Mouse (Mus musculus): ENCODE data around the gene Ppp1r1b.

The Ppp1r1b gene

GRCm38 (mm10) chr11:98345253-98345652, 3.0 kb upstream of the Ppp1r1b start:
- in situ Hi-C loops (cut with MboI, MseI), result no loop called here

DNA sequence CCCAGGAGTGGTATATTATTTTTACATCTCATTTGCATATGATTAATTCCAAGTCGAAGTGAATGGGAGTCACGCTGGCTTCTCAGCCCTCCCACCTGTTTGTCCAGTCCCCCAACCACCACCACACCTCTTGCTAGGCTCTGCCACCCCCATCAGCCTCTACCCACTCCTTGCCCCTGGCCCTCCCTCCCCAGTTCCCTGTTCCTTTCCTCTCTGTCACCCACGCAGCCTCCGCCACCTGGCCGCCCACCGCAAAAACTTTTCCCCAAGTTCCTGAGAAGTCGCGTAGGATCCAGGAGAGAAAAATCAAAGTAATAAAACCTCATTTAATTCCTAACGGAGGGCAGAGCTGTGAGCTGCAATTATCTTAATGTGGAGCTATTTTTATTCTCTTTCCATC, 2.0 kb upstream of the Ppp1r1b start:
- in situ Hi-C loops (cut with MboI, MseI), result no loop called here

DNA sequence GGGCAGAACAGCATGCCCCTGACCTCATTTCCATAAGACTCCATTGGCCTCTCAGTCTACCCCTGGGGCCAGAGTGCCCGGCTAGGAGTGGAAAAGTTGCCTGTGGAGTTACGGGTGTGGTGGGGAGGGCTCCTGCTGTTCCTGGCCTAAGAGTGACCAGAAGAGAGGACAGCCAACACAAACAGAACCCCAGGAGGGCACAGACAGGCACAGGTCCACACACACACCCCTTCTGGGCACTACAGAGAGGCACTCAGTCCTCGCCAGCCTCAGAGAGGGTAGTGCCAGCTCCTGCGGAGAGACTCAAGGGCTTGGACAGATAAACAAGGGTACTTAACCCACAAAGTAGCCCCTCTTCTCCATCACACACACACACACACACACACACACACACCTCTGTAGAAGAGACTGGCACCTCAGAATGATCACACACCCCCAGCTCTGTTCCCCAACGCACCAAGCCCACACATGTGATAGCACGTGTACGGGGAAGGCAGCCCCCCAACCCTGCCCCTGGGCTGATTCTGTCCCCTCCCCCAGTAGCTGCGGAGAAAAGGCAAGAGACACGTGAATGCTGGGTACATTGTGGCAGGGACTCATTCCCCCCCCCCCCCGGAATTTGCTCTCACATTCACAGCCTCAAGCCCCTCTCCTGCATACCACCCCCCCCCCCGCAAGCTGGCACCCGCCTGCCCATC, 670 bp upstream of the Ppp1r1b start:
- in situ Hi-C loops (cut with MboI, MseI), result no loop called here

DNA sequence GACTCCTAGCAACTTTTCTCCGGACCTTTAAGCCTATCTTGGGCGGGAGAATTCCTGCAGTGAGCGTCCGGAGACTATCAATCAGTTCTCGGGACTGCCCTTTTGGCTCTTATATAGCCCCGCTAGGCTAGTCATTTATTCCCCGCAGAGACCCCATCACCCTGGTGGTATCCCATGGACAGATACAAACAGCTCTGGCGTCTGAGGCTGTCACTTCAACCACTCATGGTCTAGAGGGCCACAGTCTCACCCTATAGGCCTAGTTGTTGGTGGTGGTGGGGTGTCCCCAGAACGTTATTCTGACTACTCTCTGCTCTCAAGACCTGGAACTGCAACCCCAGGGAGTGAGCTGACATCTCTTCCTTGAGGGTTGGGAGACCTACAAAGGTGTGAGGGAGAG, 1.1 kb downstream of the Ppp1r1b start:
- in situ Hi-C loops (cut with MboI, MseI), result no loop called here

DNA sequence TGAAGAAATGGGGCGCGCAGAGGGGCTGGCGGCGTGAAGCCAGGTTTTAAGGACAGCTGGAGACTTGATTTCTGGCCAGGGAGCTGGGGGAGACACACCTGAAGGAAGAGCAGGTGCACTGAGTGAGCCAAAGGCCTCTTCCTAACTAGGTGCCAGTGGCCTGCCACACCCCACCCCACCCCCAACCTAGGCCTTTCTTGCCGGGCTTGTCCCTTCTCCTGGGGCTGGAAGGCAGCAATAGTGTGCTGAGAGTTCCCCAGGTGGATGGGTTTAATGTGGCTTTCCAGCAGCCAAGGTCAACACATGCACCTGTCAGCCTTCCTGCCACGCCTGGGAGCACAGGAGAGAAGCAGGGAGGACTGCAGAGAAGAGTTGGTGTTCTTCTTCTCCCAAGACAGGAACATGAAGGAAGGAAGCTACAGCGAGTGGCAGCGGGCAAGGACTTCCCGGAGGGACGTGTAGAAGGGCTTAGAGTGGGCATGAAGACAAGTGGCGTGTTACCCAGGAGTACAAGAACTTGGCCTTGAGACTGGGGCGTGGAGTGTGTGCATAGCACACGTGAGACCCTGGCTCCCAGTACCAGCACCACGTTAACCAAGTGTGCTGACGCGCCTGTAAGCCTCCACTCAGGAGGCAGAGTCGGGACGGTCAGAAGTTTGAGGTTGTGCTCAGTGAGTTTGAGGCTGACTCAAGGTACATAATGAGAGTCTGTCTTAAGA, 4.2 kb downstream of the Ppp1r1b start:
- in situ Hi-C loops (cut with MboI, MseI), result no loop called here

DNA sequence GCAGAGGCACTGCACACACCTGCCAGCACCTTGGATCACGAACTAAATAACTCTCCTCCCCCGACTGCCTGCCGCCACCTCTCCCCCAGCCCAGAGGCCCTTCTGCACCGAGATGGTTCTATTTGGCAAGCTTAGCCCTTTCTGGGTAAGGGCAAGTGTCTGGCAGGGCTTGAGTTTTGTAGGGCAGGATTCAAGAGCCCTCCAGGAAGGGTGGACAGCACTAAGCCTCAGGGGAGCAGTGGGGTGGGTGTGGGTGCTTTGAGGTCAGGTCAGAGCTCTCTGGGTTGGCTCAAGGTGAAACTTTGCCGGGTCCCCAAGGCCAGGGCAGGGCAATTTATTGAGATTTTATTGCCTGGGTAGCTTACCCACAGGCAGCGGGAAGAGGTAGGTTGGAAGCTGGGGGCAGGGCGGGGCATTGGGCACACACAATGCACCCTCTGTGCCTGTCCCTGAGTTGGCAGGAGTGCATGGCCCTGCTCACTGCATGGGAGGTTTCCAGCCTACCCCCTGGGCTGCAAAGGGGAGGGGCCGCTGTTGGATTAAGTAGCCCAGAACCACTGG, 5.5 kb downstream of the Ppp1r1b start:
- in situ Hi-C loops (cut with MboI, MseI), result no loop called here

GRCm38 (mm10) chr11:98354445-98354844, 6.2 kb downstream of the Ppp1r1b start:
- in situ Hi-C loops (cut with MboI, MseI), result no loop called here

- in situ Hi-C loops (cut with MboI, MseI), result no loop called here
These were observed 7.6 kb downstream of the Ppp1r1b start for GRCm38 (mm10) chr11:98355732-98356299.

DNA sequence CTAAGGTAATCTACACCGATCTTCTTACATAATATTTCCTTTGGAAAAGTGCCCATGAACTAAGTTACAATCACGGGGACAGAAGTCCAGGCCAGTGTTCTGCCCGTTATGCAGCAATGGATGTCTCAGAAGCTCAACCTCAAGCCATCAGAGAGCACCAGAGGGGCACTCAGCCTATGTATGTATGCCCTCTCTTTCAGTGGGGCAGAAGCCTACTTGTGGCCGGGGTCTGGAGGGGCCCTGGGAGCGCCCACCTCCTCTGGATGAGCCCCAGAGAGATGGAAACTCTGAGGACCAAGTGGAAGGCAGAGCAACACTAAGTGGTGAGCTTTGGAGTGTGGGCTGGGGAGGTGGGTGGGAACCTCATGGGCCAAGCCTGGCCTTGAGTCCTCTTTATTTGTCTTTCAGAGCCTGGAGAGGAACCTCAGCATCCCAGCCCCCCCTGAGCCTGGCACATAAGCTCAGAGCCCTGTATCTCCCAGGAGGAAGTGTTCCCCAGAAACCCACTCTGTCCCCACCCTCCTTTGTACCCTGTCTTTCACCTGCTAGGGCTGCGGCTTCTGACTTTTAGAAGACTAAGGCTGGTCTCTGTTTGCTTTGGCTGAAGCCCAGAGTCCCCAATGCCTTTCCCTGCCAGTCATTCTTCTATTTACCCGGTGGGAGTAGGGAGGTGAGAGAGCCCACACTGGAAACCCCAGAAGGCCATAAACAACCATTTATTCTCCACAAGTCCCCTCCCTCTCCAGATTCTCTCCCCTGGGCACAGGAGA, 8.6 kb downstream of the Ppp1r1b start:
- in situ Hi-C loops (cut with MboI, MseI), result no loop called here

DNA sequence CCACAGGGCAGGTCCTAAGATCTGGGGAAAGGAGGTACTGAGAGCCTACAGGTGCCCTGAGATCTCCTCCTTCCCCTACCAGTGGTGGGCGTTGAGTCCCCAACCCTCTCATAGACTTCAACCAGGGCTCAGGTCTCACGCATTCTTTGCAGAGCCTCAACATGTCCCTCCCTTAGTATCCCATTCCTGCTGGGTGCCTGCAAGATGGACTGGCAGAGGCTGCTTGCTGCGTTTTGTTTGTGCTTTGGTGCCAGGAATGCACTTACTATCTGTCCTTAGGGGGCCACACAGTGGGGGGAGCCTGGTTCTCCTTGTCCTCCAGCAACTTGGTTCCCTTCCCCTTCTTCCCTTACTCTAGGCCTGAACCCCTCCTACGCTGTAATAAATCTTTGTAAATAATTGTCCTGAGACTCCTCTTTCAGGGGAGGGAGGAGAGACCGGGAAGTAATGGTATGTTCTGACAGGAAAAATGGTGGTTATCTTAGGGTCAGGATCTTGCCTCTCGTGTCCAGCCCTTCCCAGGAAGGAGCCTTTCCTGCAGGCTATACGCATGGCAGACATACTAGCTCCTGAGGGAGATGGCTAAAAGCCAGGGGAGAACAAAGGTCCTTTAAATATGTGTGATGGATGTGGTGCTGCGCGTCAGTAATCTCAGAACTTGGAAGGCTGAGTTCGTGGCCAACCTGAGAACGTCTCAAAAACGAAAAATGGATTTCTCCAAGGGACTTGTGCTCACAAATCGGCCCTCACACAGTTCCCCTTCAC, 9.4 kb downstream of the Ppp1r1b start:
- in situ Hi-C loops (cut with MboI, MseI), result no loop called here

GRCm38 (mm10) chr11:98358161-98359083, 10.2 kb downstream of the Ppp1r1b start, which contains the start of gene Stard3:
Gene Stard3, plus strand, starts transcription at chr11:98358368.
- in situ Hi-C loops (cut with MboI, MseI), result no loop called here

DNA sequence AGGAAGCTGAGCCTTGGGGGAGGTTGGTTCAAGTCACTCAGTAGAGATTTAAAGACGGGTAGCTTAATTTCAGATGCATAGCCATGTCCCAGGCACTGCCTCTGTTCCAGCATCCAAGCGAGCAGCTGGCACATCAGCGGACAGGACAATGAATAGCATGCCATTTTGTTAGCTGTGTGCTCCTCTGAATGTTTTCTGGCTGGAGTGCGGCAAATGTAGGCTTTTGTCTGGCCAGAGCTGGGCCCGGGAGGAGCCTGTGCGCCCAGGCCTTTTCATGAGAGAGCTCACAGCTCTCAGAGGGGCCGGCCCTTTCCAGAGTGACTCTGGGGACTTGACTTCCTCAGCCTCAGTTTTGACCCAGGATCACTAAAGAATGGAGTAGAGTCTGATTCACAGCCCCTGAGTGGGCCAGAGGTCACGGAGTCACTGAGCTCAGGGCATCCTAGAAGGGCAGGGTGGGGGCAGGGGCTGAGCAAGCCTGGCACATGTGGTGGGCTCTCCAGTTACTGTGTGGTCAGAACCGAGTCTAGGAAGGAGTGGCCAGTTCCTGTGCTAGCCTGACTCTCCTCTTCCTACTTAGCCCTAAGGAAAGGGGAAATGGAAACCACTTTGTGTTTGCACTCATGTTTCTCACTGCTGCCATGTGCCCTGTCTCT, 12.8 kb downstream of the Ppp1r1b start:
- in situ Hi-C loops (cut with MboI, MseI), result no loop called here

DNA sequence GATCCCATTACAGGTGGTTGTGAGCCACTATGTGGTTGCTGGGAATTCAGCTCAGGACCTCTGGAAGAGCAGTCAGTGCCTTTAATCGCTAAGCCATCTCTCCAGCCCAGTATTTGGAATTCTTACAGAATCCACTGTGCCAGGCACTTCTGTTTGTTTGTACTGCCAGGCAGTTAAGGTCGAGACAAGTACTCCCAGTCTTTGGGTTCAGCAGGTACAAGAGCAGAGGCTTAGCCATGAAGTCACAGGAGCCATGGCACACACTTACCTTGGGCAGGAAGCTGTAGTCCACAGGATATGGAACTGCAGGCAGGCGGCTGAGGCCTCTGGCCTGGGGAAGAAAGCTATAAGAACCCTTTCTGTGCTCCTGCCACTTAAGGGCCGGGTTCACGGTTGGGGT, 15.6 kb downstream of the Ppp1r1b start:
- in situ Hi-C loops (cut with MboI, MseI), result no loop called here

DNA sequence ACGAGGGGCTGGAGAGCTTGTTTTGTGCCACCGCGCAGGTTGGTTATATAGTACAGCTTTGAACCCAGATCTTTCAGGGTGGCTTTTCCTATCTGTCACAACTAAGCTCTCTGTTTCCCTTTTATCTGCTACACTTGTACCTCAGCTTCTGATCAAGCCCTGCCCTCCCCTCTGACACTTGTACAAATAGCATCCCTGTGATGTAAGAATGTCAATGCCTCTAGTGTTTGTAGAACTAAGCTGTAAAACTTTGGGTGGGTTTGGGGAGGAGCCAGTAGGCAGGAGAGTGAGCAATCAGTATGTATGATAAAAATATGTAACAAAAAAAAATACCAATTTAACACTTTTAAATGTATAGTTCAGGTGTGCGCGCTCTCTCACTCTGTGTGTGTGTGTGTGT, 16.2 kb downstream of the Ppp1r1b start:
- in situ Hi-C loops (cut with MboI, MseI), result no loop called here

GRCm38 (mm10) chr11:98366290-98366689, 18.1 kb downstream of the Ppp1r1b start:
- in situ Hi-C loops (cut with MboI, MseI), result no loop called here

- in situ Hi-C loops (cut with MboI, MseI), result no loop called here
These were observed 19.1 kb downstream of the Ppp1r1b start for GRCm38 (mm10) chr11:98367171-98367862.

DNA sequence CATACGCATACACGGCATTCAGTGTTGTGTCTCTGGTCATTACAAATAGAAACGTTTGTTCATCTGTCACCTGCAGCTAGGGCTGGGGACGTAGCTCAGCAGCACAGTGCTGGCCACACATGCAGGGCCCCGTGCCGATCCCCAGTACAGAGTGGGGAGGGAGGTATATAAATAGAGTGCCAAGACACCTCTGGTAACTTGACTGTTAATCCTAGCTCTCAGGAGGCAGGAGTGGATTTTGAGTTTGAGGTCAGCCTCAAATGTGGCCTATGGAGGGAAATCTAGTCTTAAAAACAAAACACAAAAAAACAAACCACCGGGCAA, 19.6 kb downstream of the Ppp1r1b start:
- in situ Hi-C loops (cut with MboI, MseI), result no loop called here

DNA sequence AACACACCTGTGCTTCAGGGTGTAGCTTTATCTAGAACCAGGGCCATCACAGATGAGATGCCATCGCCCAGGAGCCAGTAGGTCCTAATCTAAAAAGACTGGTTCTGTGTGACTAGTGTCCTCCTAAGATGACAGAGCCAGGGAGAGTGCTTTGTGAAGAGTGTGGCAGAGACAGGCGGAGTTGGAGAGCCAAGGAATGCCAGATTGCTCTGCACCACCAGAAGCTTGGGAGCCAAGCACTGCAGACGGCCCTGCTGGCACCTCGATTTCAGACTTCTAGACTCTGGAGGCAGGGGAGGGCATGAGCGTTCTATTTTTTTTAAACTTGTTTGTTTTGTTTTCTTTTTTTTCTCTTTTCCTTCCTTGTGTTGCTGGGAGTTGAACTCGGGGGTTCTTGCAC, 21.1 kb downstream of the Ppp1r1b start:
- in situ Hi-C loops (cut with MboI, MseI), result no loop called here

DNA sequence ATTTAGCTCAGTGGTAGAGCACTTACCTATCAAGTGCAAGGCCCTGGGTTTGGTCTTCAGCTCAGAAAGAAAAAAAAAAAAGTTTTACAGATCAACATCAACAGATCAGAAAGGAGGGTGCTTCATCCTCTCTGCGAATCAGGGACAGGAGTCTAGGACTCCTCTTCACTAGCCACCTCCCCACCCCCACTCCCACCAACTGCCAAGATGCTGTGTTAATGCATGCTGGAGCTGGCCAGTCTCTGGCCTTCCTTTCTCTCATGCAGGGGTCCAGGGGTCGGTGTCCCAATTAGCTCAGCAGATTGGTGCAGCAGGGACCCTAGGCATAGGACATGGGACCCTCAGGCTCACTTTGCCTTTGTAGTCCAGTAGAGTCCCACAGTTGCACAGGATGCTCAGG, 22.4 kb downstream of the Ppp1r1b start:
- in situ Hi-C loops (cut with MboI, MseI), result no loop called here
